Mouse (Mus musculus) heart, postnatal 4 days (tissue): Measurements from ENCODE around the gene Gm3448. TPM values are rescaled to one million over a fixed set of nuclear protein-coding genes. Genes with fewer than 3 reads are reported as not detected.
A peak's percentile ranks its signal among the peaks of the same experiment; 100 is the strongest.
"Not testable (repeated sequence)": the region's sequence is repeated elsewhere in the genome, so short reads cannot be mapped to it uniquely, and the experiment has no call there.

Source experiments
- DNase-seq: peaks from one replicate; pipeline ENCODE4 v3.0.0; 2021
- total RNA-seq, 2 experiments: library from RNA; stranded (reverse); gene quantifications; 2 replicates each; pipeline ENCODE4 v1.2.3; 2021

Gene Gm3448
- total RNA-seq, 2 experiments from 2014 or later: 2.5 to 2.6 TPM

- not testable (repeated sequence) for DNase-seq
These were observed 9.9 kb downstream of the Gm3448 start for GRCm38 (mm10) chr17:15031414-15031813.

DNA sequence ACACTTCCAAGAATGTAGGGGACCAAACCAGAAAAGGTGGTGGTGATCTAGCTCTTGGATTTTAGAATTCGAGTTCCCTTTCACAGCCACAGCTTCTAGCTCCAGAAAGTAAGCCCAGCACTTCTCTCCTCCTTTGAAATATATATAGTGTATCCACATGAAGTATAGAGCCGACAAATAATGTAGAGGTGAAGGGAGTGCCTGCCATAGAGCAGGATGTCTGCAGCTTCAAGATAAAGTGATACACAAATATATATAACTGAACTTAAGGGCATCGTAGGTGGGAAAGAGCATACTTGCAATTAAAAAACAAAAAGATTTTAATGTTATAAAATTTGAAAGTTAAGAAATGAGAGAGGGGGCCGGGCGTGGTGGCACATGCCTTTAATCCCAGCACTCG lies 15.8 kb downstream of the Gm3448 start:
- not testable (repeated sequence) for DNase-seq

DNA sequence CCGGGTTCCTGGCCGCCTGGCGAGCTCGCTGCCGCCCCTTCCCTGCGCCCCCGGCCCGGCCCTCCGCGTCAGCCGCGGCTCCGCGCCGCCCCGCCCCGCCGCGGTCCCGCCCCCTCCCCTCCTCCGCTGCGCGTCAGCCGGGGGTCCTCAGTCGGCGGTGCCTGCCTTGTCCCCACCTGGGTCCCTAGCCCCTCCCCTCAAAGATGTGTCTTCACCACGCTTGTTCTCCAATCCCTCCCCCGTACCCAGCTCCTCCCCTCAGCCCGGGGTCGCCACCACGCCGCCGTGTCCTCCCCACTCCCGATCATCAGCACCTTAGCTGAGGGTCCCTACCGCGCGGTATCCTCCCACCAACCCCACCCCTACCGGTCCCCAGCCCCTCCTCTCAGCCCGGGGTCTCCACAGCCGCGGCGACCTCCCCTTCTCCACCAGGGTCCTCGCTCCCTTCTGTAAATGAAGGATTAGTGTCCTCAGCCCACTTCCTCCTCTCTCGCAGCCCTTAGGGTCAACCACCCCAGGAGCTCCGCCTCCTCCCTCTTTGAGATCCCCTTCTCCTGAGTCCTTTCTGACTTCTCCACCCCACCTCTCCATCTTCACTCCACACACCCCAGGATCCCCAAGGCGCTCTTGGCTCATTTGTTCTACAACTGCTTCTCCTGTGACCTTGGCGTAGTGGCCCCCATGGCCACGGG lies 16.7 kb downstream of the Gm3448 start:
- not testable (repeated sequence) for DNase-seq

- not testable (repeated sequence) for DNase-seq
These were observed 17.4 kb downstream of the Gm3448 start for GRCm38 (mm10) chr17:15023878-15024492.

- peak; percentile 13 for DNase-seq
These were observed 19.7 kb downstream of the Gm3448 start for GRCm38 (mm10) chr17:15021503-15022220.

GRCm38 (mm10) chr17:15009706-15010413 lies 31.5 kb downstream of the Gm3448 start, which contains the start of gene Gm3435:
Gm3435 (plus strand) TSS chr17:15010176.
- DNase-seq: not testable (repeated sequence)

- not testable (repeated sequence) for DNase-seq
These were observed 32.2 kb downstream of the Gm3448 start for GRCm38 (mm10) chr17:15009088-15009487.

- not testable (repeated sequence) for DNase-seq
These were observed 41.3 kb downstream of the Gm3448 start for GRCm38 (mm10) chr17:15000047-15000446.

DNA sequence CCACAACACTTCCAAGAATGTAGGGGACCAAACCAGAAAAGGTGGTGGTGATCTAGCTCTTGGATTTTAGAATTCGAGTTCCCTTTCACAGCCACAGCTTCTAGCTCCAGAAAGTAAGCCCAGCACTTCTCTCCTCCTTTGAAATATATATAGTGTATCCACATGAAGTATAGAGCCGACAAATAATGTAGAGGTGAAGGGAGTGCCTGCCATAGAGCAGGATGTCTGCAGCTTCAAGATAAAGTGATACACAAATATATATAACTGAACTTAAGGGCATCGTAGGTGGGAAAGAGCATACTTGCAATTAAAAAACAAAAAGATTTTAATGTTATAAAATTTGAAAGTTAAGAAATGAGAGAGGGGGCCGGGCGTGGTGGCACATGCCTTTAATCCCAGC lies 47.2 kb downstream of the Gm3448 start:
- not testable (repeated sequence) for DNase-seq

- not testable (repeated sequence) for DNase-seq
These were observed 48.1 kb downstream of the Gm3448 start for GRCm38 (mm10) chr17:14993139-14993832.

GRCm38 (mm10) chr17:14992522-14993138 lies 48.7 kb downstream of the Gm3448 start:
- DNase-seq: not testable (repeated sequence)

GRCm38 (mm10) chr17:14990116-14990702 lies 51.1 kb downstream of the Gm3448 start:
- DNase-seq: peak; percentile 3

GRCm38 (mm10) chr17:14978362-14979038 lies 62.8 kb downstream of the Gm3448 start, which contains the start of the genes 9030025P20Rik and Gm3417:
9030025P20Rik (plus strand) TSS chr17:14978468.
Gm3417 (minus strand) TSS chr17:14978790.
- not testable (repeated sequence) for DNase-seq

GRCm38 (mm10) chr17:14977718-14978361 lies 63.5 kb downstream of the Gm3448 start:
- not testable (repeated sequence) for DNase-seq

- DNase-seq: not testable (repeated sequence)
These were observed 72.9 kb downstream of the Gm3448 start for GRCm38 (mm10) chr17:14968373-14968913.

GRCm38 (mm10) chr17:14961557-14962154 lies 79.7 kb downstream of the Gm3448 start:
- not testable (repeated sequence) for DNase-seq

DNA sequence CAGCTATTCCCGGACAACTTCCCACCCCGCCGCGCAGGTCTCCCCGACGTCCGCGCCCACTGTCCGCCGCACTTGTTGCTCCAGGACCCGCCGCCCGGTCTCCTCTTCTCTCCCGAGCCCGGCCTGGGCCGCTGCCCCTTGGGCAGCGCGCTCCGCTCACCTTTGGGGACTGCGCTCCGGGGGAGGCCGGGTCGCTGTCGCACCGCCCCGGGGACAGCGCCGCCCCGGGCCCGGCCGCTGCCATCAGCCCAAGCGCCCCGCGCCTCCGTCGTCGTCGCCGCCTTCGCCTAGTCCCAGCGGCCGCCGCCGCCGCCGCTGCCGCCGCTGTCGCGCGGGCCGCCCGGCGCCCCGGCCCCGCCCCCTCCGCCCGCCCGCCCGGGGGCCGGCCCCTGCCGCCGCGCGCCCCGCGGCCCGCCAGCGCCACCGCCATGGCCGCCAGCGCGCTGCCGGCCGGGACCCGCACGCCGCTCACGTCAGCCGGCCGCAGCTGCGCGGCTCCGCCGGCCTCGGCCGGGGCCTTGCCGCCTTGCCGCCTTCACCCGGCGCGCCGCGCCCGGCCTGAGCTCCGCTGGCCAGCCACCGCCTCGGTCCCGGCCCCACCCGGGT lies 80.3 kb downstream of the Gm3448 start, which contains the start of gene Phf10:
Phf10 (minus strand) TSS at position 323 of the 606 bp plus-strand sequence.
- DNase-seq: peak; percentile 50

DNA sequence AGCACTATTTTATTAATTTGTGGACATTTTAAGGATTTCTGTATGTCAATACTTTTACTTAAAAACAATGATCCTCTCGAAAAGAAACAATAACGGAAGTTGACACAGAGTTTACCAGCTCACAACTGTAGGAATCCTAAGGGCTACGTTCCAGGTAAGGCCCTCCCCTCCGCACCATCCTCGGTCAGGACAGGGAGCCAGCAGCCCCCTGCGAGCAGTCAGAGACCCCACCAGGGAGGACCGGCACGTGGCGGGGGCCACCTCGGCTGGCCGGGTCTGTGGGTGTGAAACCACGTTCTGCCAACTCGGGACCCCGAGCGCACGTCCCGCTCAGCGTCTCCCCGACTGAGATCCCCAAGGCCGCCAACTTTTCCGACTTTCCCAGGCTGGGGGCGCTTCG lies 80.8 kb downstream of the Gm3448 start:
- DNase-seq: peak; percentile 40
